Mouse (Mus musculus): ENCODE measurements around the gene Arhgef33. TPM values are rescaled to one million over a fixed set of nuclear protein-coding genes. Genes with fewer than 3 reads are reported as not detected.
"Not testable (repeated sequence)": the region's sequence is repeated elsewhere in the genome, so short reads cannot be mapped to it uniquely, and the experiment has no call there.

Gene Arhgef33
- 0.88 and 1.7 TPM in 2 replicates for polyA plus RNA-seq (2014; fragmentation: Nextera tagmentation; extraction: Ambion mirVana)

DNA sequence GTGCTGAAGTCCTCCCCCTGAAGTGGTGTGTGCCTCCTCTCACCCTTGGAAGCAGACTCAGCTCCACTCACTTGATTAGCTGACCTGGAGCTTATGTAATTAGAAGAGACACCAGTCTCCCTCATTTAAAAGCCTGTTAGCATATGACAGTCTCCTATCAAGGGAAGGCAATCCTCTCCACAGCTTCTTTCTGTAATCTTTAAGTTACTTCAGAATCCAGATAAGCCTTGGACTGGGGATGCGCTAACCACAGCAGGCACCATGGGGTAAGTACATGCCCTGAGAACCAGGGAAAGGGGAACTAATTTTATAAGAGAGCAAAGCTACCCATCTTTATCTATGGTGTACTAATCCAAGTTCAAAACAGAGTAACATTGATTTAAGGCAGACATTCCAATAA is at the start of gene Arhgef33:
Gene Arhgef33, plus strand, starts transcription at position 157 of the 400 bp plus-strand sequence.
- Histone ChIP-seq H3K9ac (ENCODE audit: low read depth, low read length) (no peak within 1 kb of the TSS), H3K4me2 (ENCODE audit: low read depth, low read length) (no peak within 1 kb of the TSS), H3K4me1 (ENCODE audit: control insufficient read depth, insufficient read depth, low read length) (peaks cover 6% of the 10 kb centered on the region), H3K9me3 (ENCODE audit: control insufficient read depth, low read length) (no peaks in the 10 kb centered on the region), H3K4me3 (ENCODE audit: low read depth, low read length) (no peak within 1 kb of the TSS), H3K27ac (replicated peaks; ENCODE audit: low read depth, low read length) (no peak within 1 kb of the TSS), H3K27me3 (replicated peaks; ENCODE audit: control insufficient read depth, insufficient read depth, low read length) (no peaks in the 10 kb centered on the region), H3K36me3 (ENCODE audit: control insufficient read depth, insufficient read depth, low read length) (no peaks in the 10 kb centered on the region)
- ATAC-seq (ENCODE audit: low read depth) (no peak), DNase-seq (ENCODE audit: low spot score) (no peak)
- 100% methylated on average over 1 of the region's 1 CpGs for WGBS

GRCm38 (mm10) chr17:80267065-80267464 is 40.1 kb upstream of the Arhgef33 start:
- WGBS: 94% methylated on average over 4 of the region's 4 CpGs
- H3K4me2 ChIP-seq (ENCODE audit: low read depth, low read length): no peak overlapping the region
- no peaks in the 10 kb centered on the region for H3K27me3 ChIP-seq (replicated peaks; ENCODE audit: control insufficient read depth, insufficient read depth, low read length)
- H3K9ac ChIP-seq (ENCODE audit: low read depth, low read length): no peak overlapping the region
- peaks cover 94% of the 10 kb centered on the region for H3K36me3 ChIP-seq (ENCODE audit: control insufficient read depth, insufficient read depth, low read length)
- no peak overlapping the region for H3K27ac ChIP-seq (replicated peaks; ENCODE audit: low read depth, low read length)
- H3K9me3 ChIP-seq (ENCODE audit: control insufficient read depth, low read length): no peaks in the 10 kb centered on the region
- no peaks in the 10 kb centered on the region for H3K4me1 ChIP-seq (ENCODE audit: control insufficient read depth, insufficient read depth, low read length)
- DNase-seq (ENCODE audit: low spot score): no peak
- no peak overlapping the region for H3K4me3 ChIP-seq (ENCODE audit: low read depth, low read length)
- no peak for ATAC-seq (ENCODE audit: low read depth)

DNA sequence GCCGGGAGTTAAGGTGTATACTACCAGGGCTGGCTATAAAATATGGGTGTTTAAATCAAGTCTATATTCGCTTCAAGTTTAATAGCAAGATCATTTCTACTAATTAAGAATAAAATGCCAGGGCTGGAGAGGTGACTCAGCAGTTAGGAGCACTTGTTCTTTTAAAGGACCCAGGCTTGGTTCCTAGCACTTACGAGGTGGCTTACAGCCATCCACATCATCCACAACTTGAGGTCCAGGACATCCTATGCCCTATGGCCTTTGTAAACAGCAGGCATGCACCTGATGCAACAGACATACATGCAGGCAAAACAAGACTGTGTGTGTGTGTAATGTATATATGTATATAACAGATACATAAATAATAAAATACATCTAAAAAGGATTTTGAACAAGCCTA is 39.1 kb upstream of the Arhgef33 start:
- Histone ChIP-seq H3K4me3 (ENCODE audit: low read depth, low read length) (no peak overlapping the region), H3K9me3 (ENCODE audit: control insufficient read depth, low read length) (no peaks in the 10 kb centered on the region), H3K36me3 (ENCODE audit: control insufficient read depth, insufficient read depth, low read length) (peaks cover 95% of the 10 kb centered on the region), H3K27me3 (replicated peaks; ENCODE audit: control insufficient read depth, insufficient read depth, low read length) (no peaks in the 10 kb centered on the region), H3K9ac (ENCODE audit: low read depth, low read length) (no peak overlapping the region), H3K27ac (replicated peaks; ENCODE audit: low read depth, low read length) (no peak overlapping the region), H3K4me2 (ENCODE audit: low read depth, low read length) (no peak overlapping the region), H3K4me1 (ENCODE audit: control insufficient read depth, insufficient read depth, low read length) (no peaks in the 10 kb centered on the region)
- DNase-seq (ENCODE audit: low spot score) (no peak), ATAC-seq (ENCODE audit: low read depth) (no peak)
- 96% methylated on average over 3 of the region's 3 CpGs for WGBS

DNA sequence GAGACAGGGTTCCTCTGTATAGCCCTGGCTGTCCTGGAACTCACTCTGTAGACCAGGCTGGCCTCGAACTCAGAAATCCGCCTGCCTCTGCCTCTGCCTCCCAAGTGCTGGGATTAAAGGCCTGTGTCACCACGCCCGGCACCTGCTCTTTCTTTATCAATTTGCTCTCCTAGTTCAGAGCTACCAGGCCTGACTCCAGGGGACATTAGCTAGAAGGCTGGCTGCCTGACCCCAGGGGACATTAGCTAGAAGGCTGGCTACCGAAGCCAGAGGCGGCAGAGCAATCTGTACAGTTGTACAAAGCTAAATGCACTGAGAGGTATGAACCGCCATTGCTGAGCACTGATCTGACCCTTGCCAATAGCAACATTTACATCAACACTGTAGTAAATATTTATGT is 36.6 kb upstream of the Arhgef33 start:
- H3K36me3 ChIP-seq (ENCODE audit: control insufficient read depth, insufficient read depth, low read length): peaks cover 96% of the 10 kb centered on the region
- H3K4me1 ChIP-seq (ENCODE audit: control insufficient read depth, insufficient read depth, low read length); H3K9me3 ChIP-seq (ENCODE audit: control insufficient read depth, low read length); H3K27ac ChIP-seq (replicated peaks; ENCODE audit: low read depth, low read length); DNase-seq (ENCODE audit: low spot score); H3K4me2 ChIP-seq (ENCODE audit: low read depth, low read length); H3K4me3 ChIP-seq (ENCODE audit: low read depth, low read length); H3K9ac ChIP-seq (ENCODE audit: low read depth, low read length); ATAC-seq (ENCODE audit: low read depth); H3K27me3 ChIP-seq (replicated peaks; ENCODE audit: control insufficient read depth, insufficient read depth, low read length): not testable (repeated sequence)
- 96% methylated on average over 7 of the region's 7 CpGs for WGBS

GRCm38 (mm10) chr17:80278255-80278654 is 29.0 kb upstream of the Arhgef33 start:
- no peak overlapping the region for H3K9ac ChIP-seq (ENCODE audit: low read depth, low read length)
- H3K4me1 ChIP-seq (ENCODE audit: control insufficient read depth, insufficient read depth, low read length): no peaks in the 10 kb centered on the region
- H3K9me3 ChIP-seq (ENCODE audit: control insufficient read depth, low read length): no peaks in the 10 kb centered on the region
- no peaks in the 10 kb centered on the region for H3K27me3 ChIP-seq (replicated peaks; ENCODE audit: control insufficient read depth, insufficient read depth, low read length)
- H3K4me2 ChIP-seq (ENCODE audit: low read depth, low read length): no peak overlapping the region
- 89% methylated on average over 4 of the region's 4 CpGs for WGBS
- H3K27ac ChIP-seq (replicated peaks; ENCODE audit: low read depth, low read length): no peak overlapping the region
- H3K36me3 ChIP-seq (ENCODE audit: control insufficient read depth, insufficient read depth, low read length): peaks cover 80% of the 10 kb centered on the region
- DNase-seq (ENCODE audit: low spot score) (no peak), ATAC-seq (ENCODE audit: low read depth) (no peak)
- no peak overlapping the region for H3K4me3 ChIP-seq (ENCODE audit: low read depth, low read length)

DNA sequence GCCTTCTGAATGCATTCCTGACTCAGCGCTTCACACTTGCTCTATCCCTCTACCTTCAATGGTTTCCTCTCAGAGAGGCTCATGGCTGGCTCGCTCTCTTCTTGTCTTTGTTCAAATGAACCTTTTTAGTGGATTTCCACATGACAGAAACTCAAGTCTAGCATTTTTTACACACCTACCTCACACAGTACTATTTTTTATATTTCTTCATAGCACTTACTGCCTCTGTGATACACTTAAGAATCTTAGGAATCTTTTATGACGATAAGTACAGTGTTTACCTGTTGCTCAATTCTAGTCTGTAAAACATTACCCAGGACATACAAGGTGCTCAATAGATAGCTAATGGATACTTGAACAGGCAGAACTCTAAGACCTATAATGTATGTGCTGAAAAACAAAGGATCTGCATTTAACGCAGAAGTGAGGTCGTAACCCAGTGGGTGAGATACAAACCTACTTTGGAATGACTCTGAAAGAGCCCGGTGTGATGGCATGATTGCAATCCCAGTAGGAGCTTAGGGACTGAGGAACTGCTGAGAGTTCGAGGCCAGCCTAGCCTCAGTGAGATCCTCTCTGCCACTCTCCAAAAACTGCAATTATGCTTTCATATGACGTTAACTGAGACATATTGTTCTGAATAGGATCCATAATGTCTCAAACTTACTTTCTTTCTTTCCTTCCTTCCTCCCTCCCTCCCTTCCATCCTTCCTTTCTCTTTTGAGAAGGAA is 27.7 kb upstream of the Arhgef33 start:
- ATAC-seq (ENCODE audit: low read depth): no peak
- 89% methylated on average over 8 of the region's 8 CpGs for WGBS
- peaks cover 67% of the 10 kb centered on the region for H3K36me3 ChIP-seq (ENCODE audit: control insufficient read depth, insufficient read depth, low read length)

DNA sequence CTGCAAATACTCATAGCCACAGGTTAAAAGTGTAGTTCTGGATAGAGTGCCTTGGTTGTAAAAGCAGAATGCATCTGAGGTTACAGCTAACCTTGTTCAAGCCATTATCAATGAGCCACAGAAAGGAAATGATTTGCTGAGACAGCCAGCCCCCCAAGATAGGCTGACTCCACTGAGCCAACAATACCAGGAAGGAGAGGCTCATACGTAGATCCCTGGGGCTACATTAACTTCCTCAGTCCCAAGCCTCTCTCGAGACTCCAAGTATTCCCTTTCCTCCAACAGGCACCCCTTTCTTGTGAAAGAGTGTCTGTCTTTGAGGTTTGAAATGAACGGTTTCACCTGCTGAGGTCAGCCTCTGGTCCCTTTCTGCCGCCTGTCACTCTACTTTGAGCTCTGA is 22.8 kb upstream of the Arhgef33 start:
- DNase-seq (ENCODE audit: low spot score): no peak
- H3K27me3 ChIP-seq (replicated peaks; ENCODE audit: control insufficient read depth, insufficient read depth, low read length): no peaks in the 10 kb centered on the region
- WGBS: 62% methylated on average over 4 of the region's 4 CpGs
- H3K9me3 ChIP-seq (ENCODE audit: control insufficient read depth, low read length): no peaks in the 10 kb centered on the region
- H3K36me3 ChIP-seq (ENCODE audit: control insufficient read depth, insufficient read depth, low read length): peaks cover 21% of the 10 kb centered on the region
- ATAC-seq (ENCODE audit: low read depth): no peak
- no peak overlapping the region for H3K9ac ChIP-seq (ENCODE audit: low read depth, low read length)
- H3K4me1 ChIP-seq (ENCODE audit: control insufficient read depth, insufficient read depth, low read length): peaks cover 7% of the 10 kb centered on the region; the same call in 1 of the 2 replicates
- H3K27ac ChIP-seq (replicated peaks; ENCODE audit: low read depth, low read length): no peak overlapping the region
- H3K4me2 ChIP-seq (ENCODE audit: low read depth, low read length): no peak overlapping the region
- no peak overlapping the region for H3K4me3 ChIP-seq (ENCODE audit: low read depth, low read length)

More for the DNA sequence above, 27.7 kb upstream of the Arhgef33 start:
- no peak for DNase-seq (ENCODE audit: low spot score)
- no peak overlapping the region for H3K9ac ChIP-seq (ENCODE audit: low read depth, low read length)
- H3K4me3 ChIP-seq (ENCODE audit: low read depth, low read length): no peak overlapping the region
- H3K4me2 ChIP-seq (ENCODE audit: low read depth, low read length): no peak overlapping the region
- H3K27ac ChIP-seq (replicated peaks; ENCODE audit: low read depth, low read length): no peak overlapping the region
- H3K9me3 ChIP-seq (ENCODE audit: control insufficient read depth, low read length): no peaks in the 10 kb centered on the region
- no peaks in the 10 kb centered on the region for H3K27me3 ChIP-seq (replicated peaks; ENCODE audit: control insufficient read depth, insufficient read depth, low read length)
- H3K4me1 ChIP-seq (ENCODE audit: control insufficient read depth, insufficient read depth, low read length): no peaks in the 10 kb centered on the region

- Histone ChIP-seq H3K36me3 (ENCODE audit: control insufficient read depth, insufficient read depth, low read length) (no peaks in the 10 kb centered on the region), H3K4me1 (ENCODE audit: control insufficient read depth, insufficient read depth, low read length) (peaks cover 7% of the 10 kb centered on the region; the same call in 1 of the 2 replicates), H3K9me3 (ENCODE audit: control insufficient read depth, low read length) (no peaks in the 10 kb centered on the region), H3K4me3 (ENCODE audit: low read depth, low read length) (no peak overlapping the region), H3K27ac (replicated peaks; ENCODE audit: low read depth, low read length) (no peak overlapping the region), H3K4me2 (ENCODE audit: low read depth, low read length) (no peak overlapping the region), H3K9ac (ENCODE audit: low read depth, low read length) (no peak overlapping the region; the same call in 1 of the 2 replicates), H3K27me3 (replicated peaks; ENCODE audit: control insufficient read depth, insufficient read depth, low read length) (no peaks in the 10 kb centered on the region)
- DNase-seq (ENCODE audit: low spot score) (no peak), ATAC-seq (ENCODE audit: low read depth) (no peak)
- 82% methylated on average over 6 of the region's 6 CpGs for WGBS
Observed at GRCm38 (mm10) chr17:80288012-80288411, 19.2 kb upstream of the Arhgef33 start.
